Mouse (Mus musculus): Measurements from ENCODE around the gene Mcur1.

DNA sequence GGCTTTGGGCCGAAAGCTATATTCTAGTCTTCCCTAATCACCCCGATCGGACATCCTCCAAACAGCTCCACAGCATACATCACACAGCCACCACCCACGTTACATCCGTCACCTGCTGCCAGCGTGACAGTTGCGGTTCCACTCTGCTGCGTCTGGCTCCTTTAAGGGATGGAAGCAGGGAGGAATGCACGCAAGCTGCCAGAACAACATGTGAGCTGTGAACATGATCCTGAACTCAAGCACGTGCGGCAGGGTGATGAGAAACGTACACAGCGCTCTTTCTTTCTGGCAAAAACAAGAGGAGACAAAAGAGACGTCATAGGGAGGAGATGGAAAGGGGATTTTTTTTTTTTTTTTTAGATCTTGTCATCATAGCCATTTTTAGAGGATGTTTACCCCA is 61.1 kb downstream of the Mcur1 start:
- no peak for TF ChIP-seq POLR2A (IDR thresholded peaks at IDR 0.05; ENCODE audit: borderline replicate concordance, control insufficient read depth, low read depth, low read length)
- TF ChIP-seq CTCF (IDR thresholded peaks at IDR 0.05; ENCODE audit: control insufficient read depth, insufficient read depth, low read length): no peak

All from bone marrow, adult 2 months (tissue).